Mouse (Mus musculus) cortical plate, adult 2 months (tissue): ENCODE measurements around the gene Cul3.

ENCODE experiments used
- CTCF ChIP-seq: fragments of 200-500 bp; IDR thresholded peaks from 2 replicates; pipeline ENCODE4 v1.5.1; 2011; ENCODE audit warnings: mild to moderate bottlenecking, control low read depth, low read length; ENCODE audit not compliant: insufficient read depth; ENCODE audit errors: extremely low read depth
- POLR2A ChIP-seq: fragments of 200-500 bp; IDR thresholded peaks from 2 replicates; pipeline ENCODE4 v1.6.1; 2011; ENCODE audit warnings: mild to moderate bottlenecking, low read length, control low read depth; ENCODE audit not compliant: insufficient read depth; ENCODE audit errors: extremely low read depth

GRCm38 (mm10) chr1:80372010-80372409 lies 31.7 kb upstream of the Cul3 start:
- TF ChIP-seq CTCF (no peak), POLR2A (no peak)
